Mouse (Mus musculus) intestine, postnatal 0 days (tissue): Measurements from ENCODE around the gene Cd247. TPM values are rescaled to one million over a fixed set of nuclear protein-coding genes. Genes with fewer than 3 reads are reported as not detected.

ENCODE experiments used
- ATAC-seq: fragments of 200-750 bp; cut with Nextera tagmentation; 2 replicates; pipeline ENCODE4 v1.8.0; 2017; ENCODE audit warnings: mild to moderate bottlenecking, moderate TSS enrichment, moderate library complexity
- H3K27ac ChIP-seq: fragments of 300-500 bp; sonication (generic); 2 replicates; pipeline ENCODE4 v1.5.1; 2014; ENCODE audit warnings: mild to moderate bottlenecking, low read depth, low read length, moderate library complexity
- H3K27me3 ChIP-seq: fragments of 300-500 bp; sonication (generic); replicated peaks from 2 replicates; pipeline ENCODE4 v1.6.1; 2014; ENCODE audit warnings: low read length, mixed read lengths; ENCODE audit not compliant: control insufficient read depth, insufficient read depth
- H3K36me3 ChIP-seq: fragments of 300-500 bp; sonication (generic); 2 replicates; pipeline ENCODE4 v1.6.1; 2014; ENCODE audit warnings: mild to moderate bottlenecking, moderate library complexity; ENCODE audit not compliant: control insufficient read depth, insufficient read depth
- H3K4me1 ChIP-seq: fragments of 300-500 bp; sonication (generic); replicated peaks from 2 replicates; pipeline ENCODE4 v1.6.1; 2014; ENCODE audit warnings: antibody characterized with exemption, low read length, mixed read lengths; ENCODE audit not compliant: control insufficient read depth, insufficient read depth
- H3K4me2 ChIP-seq: fragments of 300-500 bp; sonication (generic); replicated peaks from 2 replicates; pipeline ENCODE4 v1.6.1; 2014; ENCODE audit warnings: low read depth, mild to moderate bottlenecking, moderate library complexity
- H3K4me3 ChIP-seq: fragments of 300-500 bp; sonication (generic); 2 replicates; pipeline ENCODE4 v1.5.1; 2014; ENCODE audit warnings: low read depth, low read length
- H3K9ac ChIP-seq: fragments of 300-500 bp; sonication (generic); 2 replicates; pipeline ENCODE4 v1.6.1; 2014; ENCODE audit warnings: mild to moderate bottlenecking, low read depth, low read length
- H3K9me3 ChIP-seq: fragments of 300-500 bp; sonication (generic); 2 replicates; pipeline ENCODE4 v1.6.1; 2016; ENCODE audit warnings: mixed run types; ENCODE audit not compliant: control insufficient read depth
- CTCF ChIP-seq: sonication (generic); IDR thresholded peaks from 2 replicates; pipeline ENCODE4 v1.5.1; 2016; ENCODE audit warnings: low read depth, mild to moderate bottlenecking, control low read depth, antibody characterized with exemption, moderate library complexity
- WGBS: fragments of 180-500 bp; shearing (Covaris S2); extraction: QIAGEN DNeasy Blood & Tissue Kit; methylation state at CpG from one replicate; pipeline ENCODE4 v1.1.7; 2014; 5-methylcytosine and 5-hydroxymethylcytosine counted together
- polyA plus RNA-seq: library from polyadenylated mRNA; unstranded; fragments of >200 nt; fragmentation: Nextera tagmentation; extraction: Ambion mirVana; gene quantifications from 2 replicates; pipeline ENCODE4 v1.2.1, GENCODE M21; 2015

Gene Cd247
- polyA plus RNA-seq, 1 experiment from 2014 or later = 0.50 TPM

DNA sequence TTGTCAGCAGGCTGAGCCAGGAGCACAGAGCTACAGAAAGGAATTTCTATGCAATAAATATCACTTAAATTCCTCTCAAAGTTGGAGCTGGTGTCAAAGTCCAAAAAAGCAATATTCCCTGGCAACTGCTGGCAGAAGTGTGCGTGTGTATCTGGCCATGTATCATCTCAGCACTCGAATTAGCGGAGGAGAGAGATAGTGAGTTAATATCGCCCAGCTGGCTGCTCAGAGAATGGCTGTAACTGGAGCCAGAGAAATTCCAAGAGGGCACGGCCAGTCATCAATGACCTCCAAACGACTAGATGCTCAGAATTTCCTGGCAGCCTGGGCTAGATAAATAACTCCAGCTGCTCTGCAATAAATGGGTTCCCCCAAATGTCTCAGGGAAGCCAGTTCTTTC, 48.0 kb downstream of the Cd247 start:
- Histone ChIP-seq H3K27me3 (0 out of 2 replicates have a peak, but pooled peaks cover 6% of the 10 kb centered on the region), H3K27ac (no peak overlapping the region), H3K4me3 (no peak overlapping the region), H3K9ac (no peak overlapping the region), H3K4me2 (no peak overlapping the region), H3K4me1 (no peaks in the 10 kb centered on the region; the same call in none of the 2 replicates), H3K36me3 (no peaks in the 10 kb centered on the region), H3K9me3 (no peaks in the 10 kb centered on the region)
- no peak for TF ChIP-seq CTCF
- WGBS = 7% methylated on average over 6 of the region's 6 CpGs
- ATAC-seq = no peak

GRCm38 (mm10) chr1:165837546-165837945, 49.1 kb downstream of the Cd247 start:
- Histone ChIP-seq H3K9me3 (no peaks in the 10 kb centered on the region), H3K36me3 (no peaks in the 10 kb centered on the region), H3K9ac (no peak overlapping the region), H3K4me1 (no peaks in the 10 kb centered on the region; the same call in none of the 2 replicates), H3K27ac (no peak overlapping the region), H3K4me2 (no peak overlapping the region), H3K4me3 (no peak overlapping the region), H3K27me3 (0 out of 2 replicates have a peak, but pooled peaks cover 8% of the 10 kb centered on the region)
- 38% methylated on average over 8 of the region's 8 CpGs for WGBS
- ATAC-seq = no peak
- no peak for TF ChIP-seq CTCF

DNA sequence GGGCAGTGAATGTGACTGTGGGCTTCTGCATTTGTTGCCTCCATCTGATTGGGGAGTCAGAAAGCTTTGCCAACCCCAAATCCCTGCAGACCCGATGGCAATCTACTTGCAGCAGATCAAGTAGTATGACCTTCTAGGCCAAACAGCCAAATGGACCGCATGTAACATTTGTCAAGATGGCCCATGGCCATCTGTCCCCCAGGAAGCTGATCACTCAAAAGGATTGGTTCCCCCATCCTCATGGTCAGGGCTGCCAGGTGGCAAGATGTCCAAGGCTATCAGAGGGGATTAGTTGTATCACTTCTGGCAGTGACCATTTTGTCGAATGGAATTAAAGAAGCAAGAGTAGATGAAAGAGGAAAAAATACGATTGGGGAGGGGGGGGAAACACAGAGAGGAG, 50.7 kb downstream of the Cd247 start:
- H3K9ac ChIP-seq = no peak overlapping the region
- H3K27ac ChIP-seq = no peak overlapping the region
- H3K4me1 ChIP-seq = no peaks in the 10 kb centered on the region; the same call in none of the 2 replicates
- WGBS = 84% methylated on average over 4 of the region's 4 CpGs
- no peaks in the 10 kb centered on the region for H3K36me3 ChIP-seq
- no peak overlapping the region for H3K4me3 ChIP-seq
- no peaks in the 10 kb centered on the region for H3K9me3 ChIP-seq
- ATAC-seq = no peak
- TF ChIP-seq CTCF = no peak
- 0 out of 2 replicates have a peak, but pooled peaks cover 8% of the 10 kb centered on the region for H3K27me3 ChIP-seq
- no peak overlapping the region for H3K4me2 ChIP-seq

GRCm38 (mm10) chr1:165840548-165841230, 52.2 kb downstream of the Cd247 start:
- WGBS = 25% methylated on average over 31 of the region's 31 CpGs
- ATAC-seq = no peak
- Histone ChIP-seq H3K4me1 (no peaks in the 10 kb centered on the region; the same call in none of the 2 replicates), H3K4me3 (0 out of 2 replicates have a peak overlapping the region, but pooled peaks have one; percentile 9), H3K9ac (no peak overlapping the region), H3K27ac (no peak overlapping the region), H3K9me3 (no peaks in the 10 kb centered on the region), H3K4me2 (peak overlapping the region; percentile 52), H3K36me3 (no peaks in the 10 kb centered on the region), H3K27me3 (0 out of 2 replicates have a peak, but pooled peaks cover 11% of the 10 kb centered on the region)
- TF ChIP-seq CTCF = no peak

GRCm38 (mm10) chr1:165842170-165842569, 53.7 kb downstream of the Cd247 start:
- H3K27ac ChIP-seq = no peak overlapping the region
- H3K9me3 ChIP-seq = no peaks in the 10 kb centered on the region
- H3K36me3 ChIP-seq = no peaks in the 10 kb centered on the region
- no peak overlapping the region for H3K4me2 ChIP-seq
- 0 out of 2 replicates have a peak, but pooled peaks cover 14% of the 10 kb centered on the region for H3K27me3 ChIP-seq
- no peak overlapping the region for H3K4me3 ChIP-seq
- no peak for ATAC-seq
- H3K4me1 ChIP-seq = no peaks in the 10 kb centered on the region
- 90% methylated on average over 7 of the region's 7 CpGs for WGBS
- TF ChIP-seq CTCF = no peak
- H3K9ac ChIP-seq = no peak overlapping the region

GRCm38 (mm10) chr1:165843586-165843985, 55.1 kb downstream of the Cd247 start:
- no peak for TF ChIP-seq CTCF
- Histone ChIP-seq H3K27ac (no peak overlapping the region), H3K9me3 (no peaks in the 10 kb centered on the region), H3K27me3 (0 out of 2 replicates have a peak, but pooled peaks cover 14% of the 10 kb centered on the region), H3K4me1 (no peaks in the 10 kb centered on the region), H3K9ac (no peak overlapping the region), H3K4me2 (no peak overlapping the region), H3K4me3 (no peak overlapping the region), H3K36me3 (no peaks in the 10 kb centered on the region)
- no peak for ATAC-seq
- WGBS = 77% methylated on average over 3 of the region's 3 CpGs
